Mouse (Mus musculus) heart, adult 18-20 months (tissue): ENCODE measurements around the gene Pla1a. TPM values are rescaled to one million over a fixed set of nuclear protein-coding genes. Genes with fewer than 3 reads are reported as not detected.
A peak's percentile ranks its signal among the peaks of the same experiment; 100 is the strongest.

Experiments used
- DNase-seq, 2 experiments: peaks; one replicate each; pipeline ENCODE4 v3.0.0; 2021 to 2022; ENCODE audit warnings: mixed read lengths in 1 of 2
- total RNA-seq, 2 experiments: library from RNA; stranded (reverse); gene quantifications; 2 replicates each; pipeline ENCODE4 v1.2.3; 2021

Gene Pla1a
- total RNA-seq, 2 experiments from 2014 or later, result 6.2 to 8.7 TPM

DNA sequence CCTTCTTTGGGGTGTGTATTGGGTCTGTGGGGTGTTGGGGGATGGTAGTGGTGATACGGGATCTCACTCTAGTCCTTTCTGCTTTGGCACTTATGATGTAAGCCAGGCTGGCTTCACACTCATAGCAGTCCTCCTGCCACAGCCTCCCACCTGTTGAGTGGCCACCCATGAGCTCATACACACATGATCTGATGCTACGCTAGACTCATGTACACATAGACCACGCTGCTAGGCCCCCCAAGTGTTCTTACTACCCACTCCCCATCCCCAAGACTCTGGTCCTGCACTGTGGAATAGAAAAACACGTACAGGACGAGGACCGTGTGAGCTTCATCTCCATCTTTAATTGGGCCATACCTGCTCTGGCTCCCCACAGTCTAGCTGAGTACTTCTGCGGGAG, 63.9 kb downstream of the Pla1a start:
- DNase-seq, result no peak

DNA sequence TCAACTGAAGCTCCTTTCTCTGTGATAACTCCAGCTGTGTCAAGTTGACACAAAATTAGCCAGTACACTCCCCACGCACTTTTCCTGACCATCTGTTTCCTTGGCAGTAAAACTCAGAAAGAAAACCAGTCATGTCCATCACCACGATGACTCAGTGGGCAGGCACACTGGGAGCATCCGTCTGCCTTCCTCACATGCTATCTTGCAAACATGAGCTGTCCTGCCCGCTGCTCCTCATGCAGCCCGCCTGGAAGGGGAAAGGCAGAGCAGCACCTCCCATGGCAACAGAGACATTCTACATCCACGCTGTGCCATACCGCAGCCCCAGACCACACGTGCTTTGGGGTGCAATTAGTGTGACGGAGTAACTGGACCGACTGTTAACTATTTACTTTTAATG, 64.6 kb downstream of the Pla1a start:
- DNase-seq, result peak; percentile 62 to 78

DNA sequence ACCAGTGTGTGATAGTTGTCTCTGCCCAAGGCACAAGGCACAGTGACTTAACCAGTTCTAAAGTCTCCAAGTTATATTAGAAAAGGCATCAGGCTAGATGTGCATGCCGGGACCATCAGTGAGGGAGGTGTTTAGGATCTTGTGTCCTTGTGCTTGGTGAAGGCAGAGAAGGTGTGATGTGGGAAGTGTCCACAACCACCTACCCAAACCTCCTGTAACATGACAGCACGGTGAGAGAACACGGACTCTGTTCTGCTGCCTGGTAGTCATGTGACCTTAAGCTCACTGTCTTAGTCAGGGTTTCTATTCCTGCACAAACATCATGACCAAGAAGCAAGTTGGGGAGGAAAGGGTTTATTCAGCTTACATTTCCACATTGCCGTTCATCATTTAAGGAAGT, 66.7 kb downstream of the Pla1a start:
- no peak for DNase-seq

DNA sequence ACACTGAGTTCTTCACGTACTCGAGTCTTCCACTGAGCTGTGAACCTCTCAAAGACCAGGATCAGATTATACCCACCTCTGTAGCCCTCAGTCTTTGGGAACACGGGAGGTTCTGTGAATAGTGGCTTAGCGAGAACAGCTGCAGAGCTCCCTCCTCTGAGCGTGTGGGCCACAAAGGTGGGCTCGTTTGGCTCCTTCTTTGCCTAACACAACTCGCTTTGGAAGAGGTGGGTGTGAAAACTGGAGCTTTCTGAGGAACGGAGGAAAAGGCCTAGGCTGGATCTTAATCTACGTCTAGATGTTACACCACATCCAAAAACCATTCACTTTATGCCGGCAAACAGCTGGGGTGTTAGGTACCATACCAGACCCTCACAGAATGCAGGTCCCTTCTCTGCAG, 67.6 kb downstream of the Pla1a start:
- DNase-seq, result no peak

DNA sequence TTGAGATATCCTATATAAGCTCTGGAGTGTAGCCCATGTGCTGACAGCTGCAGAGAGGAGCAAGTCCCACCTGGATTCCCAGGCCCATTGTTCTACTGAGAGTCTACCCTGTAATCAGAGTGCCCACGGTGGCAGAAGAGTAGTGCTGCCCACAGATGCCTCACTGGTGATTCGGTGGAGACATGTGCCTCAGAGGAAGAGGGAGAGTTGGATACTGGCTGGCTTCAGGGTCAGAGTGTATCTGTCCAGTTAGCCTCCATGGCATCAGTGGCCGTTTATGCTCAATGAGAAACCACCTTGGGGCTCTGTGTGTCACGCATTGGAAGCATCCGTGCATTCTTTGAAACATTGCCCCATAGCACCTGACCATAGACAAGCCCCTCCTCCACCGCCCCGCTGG, 69.3 kb downstream of the Pla1a start:
- peak in 1 of 2 experiments; percentile 29 for DNase-seq

DNA sequence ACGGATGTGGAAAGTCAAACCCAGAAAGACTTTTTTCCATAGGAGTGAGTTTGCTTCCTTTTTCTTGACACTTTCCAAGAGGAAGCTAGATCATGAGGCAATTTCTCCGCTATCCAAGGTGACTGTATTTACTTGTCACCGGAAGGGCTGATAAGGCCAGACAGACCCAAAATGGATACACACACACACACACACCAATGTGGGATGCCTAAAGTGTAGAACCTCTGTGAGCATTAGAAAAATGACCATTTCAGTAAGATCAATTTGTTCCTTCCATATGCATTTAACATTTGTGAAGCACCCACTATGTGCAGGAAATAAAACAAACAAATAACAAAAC, 69.7 kb downstream of the Pla1a start:
- no peak for DNase-seq

DNA sequence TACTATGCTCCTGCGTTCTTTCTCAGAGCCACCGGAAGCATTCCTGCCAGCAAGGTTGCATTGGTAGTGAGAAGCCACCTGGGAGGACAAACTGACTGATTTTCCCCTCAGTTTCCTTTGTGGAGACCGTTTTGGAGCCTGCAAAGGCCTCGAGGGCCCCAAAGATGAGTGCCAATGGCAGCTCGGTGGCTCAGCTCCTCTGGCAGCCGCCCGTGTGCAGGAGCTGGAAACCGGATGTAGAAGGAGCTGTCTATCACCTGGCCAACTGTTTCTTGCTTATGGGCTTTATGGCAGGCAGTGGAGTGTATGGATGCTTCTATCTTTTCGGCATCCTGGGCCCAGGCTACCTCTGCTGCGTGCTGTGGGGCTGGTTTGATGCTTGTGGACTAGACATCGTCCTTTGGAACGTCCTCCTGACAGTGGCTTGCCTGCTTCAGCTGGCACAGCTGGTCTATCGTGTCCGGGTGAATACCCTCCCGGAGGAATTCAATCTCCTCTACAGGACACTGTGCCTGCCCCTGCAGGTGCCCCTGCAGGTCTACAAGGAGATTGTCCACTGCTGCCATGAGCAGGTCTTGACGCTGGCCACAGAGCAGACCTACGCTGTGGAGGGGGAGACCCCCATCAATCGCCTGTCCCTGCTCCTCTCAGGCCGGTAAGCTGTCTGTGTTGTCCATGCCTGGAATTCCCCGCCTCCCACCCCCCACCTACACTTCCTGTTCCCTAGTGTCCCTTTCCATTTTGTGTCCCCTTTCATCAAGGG, 70.3 kb downstream of the Pla1a start:
- DNase-seq, result no peak

DNA sequence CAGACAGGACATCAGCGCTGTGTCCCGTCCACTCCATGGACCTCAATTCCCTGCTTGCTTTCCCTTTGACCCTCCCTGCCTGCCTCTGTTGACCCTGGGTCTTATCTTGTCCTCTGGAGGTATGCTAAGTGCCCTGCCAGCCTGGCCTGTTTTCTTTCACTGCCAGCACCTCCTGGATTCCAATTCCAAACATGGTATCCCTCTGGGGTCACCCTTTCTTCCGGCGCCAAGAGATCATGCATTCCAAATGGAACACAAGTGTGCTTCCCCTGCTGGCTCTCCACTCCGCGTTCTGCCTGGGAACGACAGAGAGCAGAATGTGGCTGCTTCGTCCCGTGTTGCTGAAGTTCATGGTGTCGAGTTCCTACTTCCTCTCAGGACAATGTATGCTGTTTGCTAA, 71.0 kb downstream of the Pla1a start, which contains the start of gene Popdc2:
TSS of gene Popdc2 (plus strand) at position 277 of the 400 bp plus-strand sequence.
- DNase-seq, result peak; percentile 84 to 91

DNA sequence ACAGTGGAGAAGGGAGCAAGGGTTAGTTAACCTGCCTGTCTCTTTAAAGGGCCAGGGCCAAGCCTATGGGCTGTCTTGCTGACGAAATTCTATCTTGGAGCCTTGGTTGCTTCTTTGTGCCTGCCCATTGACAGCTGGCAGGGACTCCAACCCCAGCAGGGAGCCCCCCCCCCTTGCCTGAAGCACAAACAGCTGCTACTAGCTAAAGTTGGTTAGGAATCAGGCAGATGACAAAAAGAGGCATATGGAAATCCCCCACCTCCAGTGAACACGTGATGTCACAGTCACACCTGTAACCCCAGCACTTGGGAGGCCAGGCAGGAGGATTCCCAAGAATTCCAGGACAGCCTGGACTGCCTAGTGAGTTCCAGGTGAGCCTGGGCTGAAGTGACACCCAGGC, 72.6 kb downstream of the Pla1a start:
- DNase-seq, result peak in 1 of 2 experiments; percentile 36

DNA sequence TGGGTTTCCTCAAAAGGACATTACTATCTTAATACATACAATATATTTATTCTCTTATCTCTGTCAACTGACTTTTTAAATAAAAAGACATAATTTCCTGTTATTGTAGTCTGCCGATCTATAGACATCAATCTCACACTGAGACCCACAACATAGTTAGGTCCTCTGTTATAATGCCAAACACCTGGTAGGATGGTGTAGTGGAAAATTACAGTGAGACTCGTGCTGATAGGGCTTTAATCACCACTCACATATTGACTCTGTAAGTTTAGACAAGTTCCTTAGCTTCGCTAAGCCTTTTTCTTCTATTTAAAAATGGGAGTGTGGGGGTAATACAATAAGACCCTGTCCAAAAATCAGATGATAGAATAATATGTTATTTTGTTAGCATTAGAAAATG, 73.1 kb downstream of the Pla1a start:
- no peak for DNase-seq

DNA sequence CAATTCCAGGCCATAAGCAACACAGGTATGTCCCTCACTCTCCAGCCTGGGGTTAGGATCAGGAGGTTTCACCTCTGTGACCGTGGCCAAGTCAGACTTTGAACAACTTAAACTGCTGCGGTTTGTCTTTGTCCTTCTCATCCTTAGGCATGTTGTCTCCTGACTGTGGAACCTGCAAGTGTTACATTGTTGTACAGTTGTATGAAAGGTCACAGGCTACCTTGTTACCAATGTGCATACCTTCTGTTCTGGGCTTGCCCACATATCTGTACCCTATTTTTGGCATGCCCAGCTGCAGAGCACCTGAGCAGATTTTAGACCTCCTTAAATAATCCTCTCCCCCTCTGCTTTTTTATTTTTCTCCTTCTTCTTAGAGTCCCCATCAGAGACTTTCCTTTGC, 73.7 kb downstream of the Pla1a start:
- DNase-seq, result no peak

DNA sequence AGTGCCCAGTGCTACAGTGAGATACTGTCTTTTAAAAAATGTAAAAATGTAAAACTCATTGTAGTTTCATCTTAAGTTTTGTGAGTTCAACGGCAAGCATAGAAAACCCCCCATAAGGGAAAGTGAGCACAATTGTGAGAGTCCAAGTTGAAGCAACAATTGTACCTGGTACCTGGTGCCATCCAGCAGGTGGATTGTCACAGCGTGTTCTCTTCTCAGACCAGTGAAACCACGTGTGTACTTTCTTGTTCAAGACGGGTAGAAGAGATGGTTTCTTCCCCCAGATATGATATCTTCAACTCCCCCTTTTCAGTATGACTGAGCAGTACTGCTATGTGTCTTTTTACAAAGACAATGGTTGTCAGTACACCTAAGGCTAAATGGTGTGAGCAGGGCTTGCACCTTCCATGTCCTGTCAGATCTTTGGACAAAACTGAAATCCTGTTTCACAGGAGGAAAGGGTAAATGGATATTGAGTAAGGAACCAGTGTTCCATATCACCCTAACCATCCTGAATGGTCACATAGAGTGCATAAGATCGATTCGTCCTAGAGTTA, 74.6 kb downstream of the Pla1a start:
- DNase-seq, result no peak

DNA sequence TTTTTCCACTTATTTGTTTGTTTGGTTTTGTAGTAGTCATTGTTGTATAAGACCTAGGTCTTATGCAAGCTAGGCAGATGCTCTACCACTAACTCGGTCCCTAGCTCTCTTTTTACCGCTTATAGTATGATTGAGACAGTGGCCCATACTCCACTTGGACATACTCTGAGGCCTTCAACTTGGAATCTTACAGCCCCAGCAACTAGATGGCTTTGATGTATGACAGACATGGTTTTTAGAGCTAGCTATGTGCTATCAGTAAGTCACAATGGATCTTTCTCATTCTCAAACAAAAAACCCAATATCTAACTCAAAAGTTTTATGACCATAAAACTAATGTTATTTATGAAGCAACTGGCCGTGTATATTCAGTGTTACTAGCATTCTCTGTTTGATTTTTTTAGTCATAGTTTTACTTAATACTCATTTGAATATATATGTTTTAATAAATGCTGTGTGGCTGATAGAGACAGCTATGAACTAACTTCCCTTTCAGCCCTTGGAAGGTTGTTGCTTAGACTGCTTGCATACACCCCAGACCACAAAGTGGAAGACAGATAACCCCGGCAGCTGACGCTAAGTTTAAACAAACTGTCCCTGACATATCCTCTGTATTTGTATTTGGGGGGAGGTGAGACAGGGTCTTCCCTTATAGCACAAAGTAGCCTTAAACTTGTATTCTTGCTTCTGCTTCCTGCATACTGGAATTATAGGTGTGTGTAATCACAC, 78.6 kb downstream of the Pla1a start:
- no peak for DNase-seq

DNA sequence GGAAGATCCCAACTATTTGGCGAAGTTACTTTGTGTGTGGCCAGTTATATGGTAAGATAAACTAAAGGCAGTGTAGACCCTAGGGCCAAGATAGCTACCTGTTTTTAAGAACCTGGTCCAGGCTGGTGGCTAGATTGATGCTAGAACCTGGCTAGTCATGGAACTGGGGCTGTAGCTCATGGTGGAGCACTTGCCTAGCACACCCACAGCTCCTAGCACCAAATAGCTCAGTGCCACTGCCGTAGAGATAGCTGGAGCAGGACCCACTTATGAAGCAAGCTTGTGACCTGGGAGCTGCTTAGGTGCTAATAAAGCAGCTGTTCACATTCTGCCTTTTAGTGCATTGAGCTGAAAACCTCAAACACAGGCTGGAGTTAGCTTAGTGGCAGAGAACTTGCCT, 79.3 kb downstream of the Pla1a start:
- DNase-seq, result no peak

DNA sequence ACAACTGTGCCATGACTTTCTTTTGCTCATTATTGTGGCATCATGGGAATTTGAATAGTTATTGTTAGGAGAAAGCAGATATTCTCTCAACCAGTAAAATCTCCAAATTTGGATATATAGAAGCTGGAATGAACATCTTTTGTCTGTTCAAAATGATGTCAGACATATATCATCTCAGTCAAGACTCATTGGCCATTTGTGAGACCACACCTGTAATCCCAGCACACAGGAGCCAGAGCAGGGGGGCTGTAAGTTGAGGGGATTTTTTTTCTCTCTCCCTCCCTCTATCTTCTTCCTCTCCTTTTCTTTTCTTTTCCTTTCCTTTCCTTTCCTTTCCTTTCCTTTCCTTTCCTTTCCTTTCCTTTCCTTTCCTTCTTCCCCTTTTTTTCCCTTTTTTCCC, 80.1 kb downstream of the Pla1a start:
- no peak for DNase-seq

DNA sequence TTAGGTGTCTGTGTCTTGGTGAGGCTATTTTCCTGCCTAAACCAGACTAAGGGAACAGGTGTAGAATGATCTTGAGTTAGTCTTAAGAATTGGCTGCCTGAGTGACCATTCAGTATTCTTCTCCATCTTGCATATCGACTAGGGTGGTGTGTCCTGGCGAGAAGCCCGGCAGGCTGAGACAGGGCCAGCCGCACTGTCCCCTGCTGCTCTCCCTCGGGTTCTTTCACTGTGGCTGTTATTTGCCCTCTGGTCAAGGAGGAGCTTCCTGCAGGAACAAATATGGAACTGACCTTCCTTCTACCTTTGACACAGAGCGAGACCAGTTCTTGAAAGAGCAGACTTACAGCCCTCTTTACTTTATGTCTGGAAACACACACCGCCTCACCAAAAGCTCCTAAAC, 80.9 kb downstream of the Pla1a start:
- DNase-seq, result peak; percentile 69 to 73

DNA sequence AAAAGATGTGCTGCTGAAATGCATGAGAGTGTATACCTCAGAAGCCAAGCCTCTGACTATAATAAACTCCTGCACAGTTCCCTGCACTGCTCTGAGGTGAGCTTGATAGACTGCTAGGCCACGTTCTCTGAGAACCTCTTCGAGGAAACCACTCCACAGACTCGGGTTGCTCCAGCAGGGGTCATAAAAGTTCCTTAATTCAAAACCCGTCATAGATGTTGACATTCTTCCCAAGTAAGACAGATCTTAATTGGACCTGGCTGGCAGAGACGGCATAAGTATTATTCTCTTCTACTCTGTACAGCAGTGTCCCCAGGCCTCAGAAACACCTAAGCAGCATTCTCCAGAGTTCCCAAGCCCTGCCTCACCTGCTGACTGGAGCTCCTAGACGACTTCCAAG, 82.0 kb downstream of the Pla1a start:
- peak in 1 of 2 experiments; percentile 47 for DNase-seq

DNA sequence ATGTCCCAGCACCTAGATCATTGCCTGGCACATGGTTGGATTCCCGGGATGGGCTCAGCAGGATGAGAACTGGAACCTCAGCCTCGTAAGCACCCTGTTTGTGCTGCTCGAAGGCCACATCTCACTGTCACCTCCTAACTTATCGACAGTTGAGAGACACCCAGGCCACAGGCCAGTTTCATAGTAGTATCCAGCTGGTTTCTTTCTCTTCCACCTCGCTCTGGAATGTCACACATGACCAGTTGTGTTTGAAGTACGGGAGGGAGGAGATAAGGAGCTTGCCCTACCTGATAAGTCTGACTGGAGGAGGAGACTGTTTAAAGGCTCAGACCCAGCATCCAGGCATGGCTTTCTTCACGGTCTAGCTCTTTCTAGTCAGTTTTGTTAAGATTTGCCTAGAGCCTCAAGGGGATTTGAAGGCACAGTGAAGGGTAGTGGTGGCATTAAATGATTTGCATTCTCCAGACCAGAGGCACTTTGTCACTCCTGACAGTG, 82.5 kb downstream of the Pla1a start:
- DNase-seq, result peak; percentile 74 to 89

DNA sequence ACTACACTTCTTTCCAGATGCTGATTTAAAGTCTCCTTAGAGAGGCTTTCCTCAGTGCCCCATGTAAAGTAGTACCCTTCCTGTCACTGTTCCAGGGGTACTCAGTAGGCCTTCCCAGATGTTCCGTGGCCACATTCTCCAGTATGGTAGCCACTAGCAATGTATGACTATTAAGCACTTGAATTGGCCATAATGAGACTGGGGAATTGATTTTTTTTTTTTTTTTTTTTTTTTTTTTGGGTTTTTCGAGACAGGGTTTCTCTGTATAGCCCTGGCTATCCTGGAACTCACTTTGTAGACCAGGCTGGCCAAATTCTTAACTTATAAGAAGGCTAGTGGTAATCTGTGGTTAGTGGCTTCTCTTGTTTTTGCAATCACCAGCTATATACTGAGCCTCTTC, 83.1 kb downstream of the Pla1a start:
- no peak for DNase-seq

DNA sequence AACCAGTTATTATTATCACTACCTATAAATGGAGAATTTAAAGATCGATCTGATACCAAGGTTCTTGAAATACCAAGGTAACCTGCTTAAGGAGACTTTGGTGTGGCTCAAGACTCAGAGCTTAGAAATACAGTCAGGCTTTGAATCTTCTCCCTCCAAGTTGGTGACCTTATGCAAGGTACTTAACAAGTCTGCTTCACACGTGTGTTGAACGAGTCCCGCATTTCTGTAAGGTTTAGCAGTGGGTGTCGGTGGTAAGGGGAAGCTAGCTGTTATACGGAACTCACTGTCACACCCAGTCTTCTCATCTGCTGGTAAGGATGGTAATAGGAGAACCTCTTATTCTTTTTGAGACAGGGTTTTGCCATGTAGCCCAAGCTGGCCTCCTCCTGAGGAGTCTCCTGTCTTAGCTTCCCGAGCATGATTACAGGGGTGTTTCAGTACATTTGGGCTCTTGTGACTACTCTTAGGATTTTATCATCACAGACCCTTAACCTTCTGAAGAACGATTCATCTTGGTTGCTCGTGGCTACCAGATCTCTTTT, 84.7 kb downstream of the Pla1a start:
- DNase-seq, result peak in 1 of 2 experiments; percentile 14

DNA sequence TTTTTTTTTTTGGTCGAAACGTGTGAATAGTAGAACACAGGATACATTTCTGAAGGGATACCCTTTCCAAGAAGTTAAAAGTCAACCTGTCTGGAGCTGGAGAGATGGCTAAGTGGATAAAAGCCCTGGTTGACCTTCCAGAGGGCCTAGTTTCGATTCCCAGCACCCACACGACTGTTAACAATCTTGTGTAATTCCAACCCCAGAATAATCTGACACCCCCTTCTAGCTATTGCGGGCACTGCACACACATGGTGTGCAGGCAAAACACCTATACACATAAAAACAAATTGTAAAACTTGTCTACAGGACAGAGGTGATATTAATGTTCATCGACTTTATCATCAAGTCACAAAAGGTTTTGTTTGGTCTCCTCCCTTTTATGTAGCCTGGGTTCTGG, 85.4 kb downstream of the Pla1a start:
- peak in 1 of 2 experiments; percentile 17 for DNase-seq

DNA sequence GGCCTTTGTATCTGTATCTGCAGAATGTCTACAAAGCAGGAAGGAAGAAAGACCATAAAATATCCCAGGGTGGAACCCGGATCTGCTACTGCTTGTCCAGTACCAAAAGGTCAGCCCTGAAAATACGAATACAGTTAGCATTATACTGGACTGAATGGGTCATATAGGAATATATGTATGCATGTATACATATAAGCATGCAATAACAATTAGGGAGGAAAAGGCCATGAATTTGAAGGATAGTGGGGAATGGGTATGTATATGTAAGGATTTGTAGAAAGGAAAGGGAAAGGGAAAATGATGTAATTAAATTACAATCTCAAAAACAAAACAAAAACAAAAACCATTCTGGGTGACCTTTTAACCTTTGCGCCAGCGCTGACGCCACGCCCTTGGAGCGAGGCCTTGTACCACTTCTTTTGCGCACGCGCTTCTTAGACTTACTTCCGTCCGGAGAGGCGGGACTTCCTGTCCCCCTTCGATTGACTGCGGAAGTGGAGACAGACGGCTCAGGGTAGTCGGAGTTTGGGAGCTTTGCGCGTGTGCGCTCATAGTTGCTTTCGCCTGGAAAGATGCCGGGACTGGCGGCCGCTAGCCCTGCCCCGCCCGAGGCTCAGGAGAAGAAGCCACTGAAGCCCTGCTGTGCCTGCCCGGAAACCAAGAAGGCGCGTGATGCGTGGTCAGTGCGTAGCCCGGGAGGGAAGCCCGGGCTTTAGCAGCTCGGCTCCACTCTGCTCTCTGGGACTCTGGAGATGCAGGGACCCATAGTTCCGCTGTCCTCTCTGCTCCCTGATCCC, 86.2 kb downstream of the Pla1a start, which contains the start of the genes Cox17 and Gm21987:
TSS of gene Cox17 (plus strand) at position 463 of the 797 bp plus-strand sequence.
TSS of gene Gm21987 (plus strand) at position 512 of the 797 bp plus-strand sequence.
- peak; percentile 97 for DNase-seq
